In genomic region chr8:126526864-126527571, GRCm38 (mm10) we compare ENCODE assay signal across 8 mouse cellular contexts. TPM values are rescaled to one million over a fixed set of nuclear protein-coding genes. Genes with fewer than 3 reads are reported as not detected.
DNase-seq lines count a peak whose midpoint lies in the region; ATAC-seq lines count a peak whose summit lies in the region.

No protein-coding gene starts in this region.

- peaks cover 86% of the 10 kb centered on the region for H3K4me1 ChIP-seq in heart, embryonic 13.5 days

- ATAC-seq in heart, embryonic 13.5 days (ENCODE audit: extremely low read depth, insufficient number of reproducible peaks, low FRiP score, low TSS enrichment), result peak; percentile 53; the same call in 1 of the 2 replicates
- 0 out of 2 replicates have a peak, but pooled peaks have one; percentile 52 for ATAC-seq in monocyte, adult 5-6 weeks (replicated peaks; ENCODE audit: insufficient number of reproducible peaks, low FRiP score, low TSS enrichment, poor library complexity, severe bottlenecking)

- DNase-seq in cerebellum, postnatal 25 days, result peak; percentile 43 to 45
- DNase-seq in cerebellum, postnatal 4 days (ENCODE audit: low spot score in 2 of 2), result no peak
- DNase-seq in adrenal gland, postnatal 10 days, result peak; percentile 69
- peak; percentile 63 to 73 for DNase-seq in kidney, postnatal 36 days
- no peak for DNase-seq in spleen, adult 12 weeks (ENCODE audit: low spot score)
- no peak for DNase-seq in left cerebral cortex, postnatal 14 days (ENCODE audit: low spot score in 2 of 2)

- peak overlapping the region; percentile 51; the same call in 1 of the 2 replicates for H3K9ac ChIP-seq in heart, embryonic 13.5 days

- H3K27me3 ChIP-seq in heart, embryonic 13.5 days (replicated peaks), result no peaks in the 10 kb centered on the region

- intact Hi-C loops in left cerebral cortex, postnatal 14 days (cut with DNase I), result loop anchor here (10.0 kb wide), 1 partner anchor 138 kb away; no protein-coding TSS in a partner anchor

- no peaks in the 10 kb centered on the region for H3K36me3 ChIP-seq in heart, embryonic 13.5 days

- peak overlapping the region; percentile 92 for H3K27ac ChIP-seq in heart, embryonic 13.5 days (replicated peaks)

- WGBS in heart, embryonic 13.5 days, result 19% methylated on average over 14 of the region's 14 CpGs

- H3K4me2 ChIP-seq in heart, embryonic 13.5 days, result peak overlapping the region; percentile 22

- H3K4me3 ChIP-seq in heart, embryonic 13.5 days, result no peak overlapping the region

- H3K9me3 ChIP-seq in heart, embryonic 13.5 days, result no peaks in the 10 kb centered on the region

RNA-seq across cellular contexts. Expression of gene Tarbp1, which starts 52.2 kb away (rescaled TPM):
- total RNA-seq in adrenal gland, postnatal 10 days (2021), result 1 to 10 TPM; 8.7 to 9.8 TPM
- 1.2 and 1.3 TPM in 2 replicates for polyA plus RNA-seq in heart, embryonic 13.5 days (2015; fragmentation: Nextera tagmentation; extraction: Ambion mirVana)
- total RNA-seq in monocyte, adult 5-6 weeks (2017), result 0.11 to 0.76 TPM (median 0.58 TPM) in 3 replicates
- total RNA-seq in left cerebral cortex, postnatal 14 days (2021), result 1 to 10 TPM; 3.5 to 4.1 TPM

Comparison
In these comparisons a context has a peak if more than half of its experiments do, and no peak if none do; other contexts are left out.
1. DNase-seq: peak in cerebellum, postnatal 25 days (2 of 2), adrenal gland, postnatal 10 days (single experiment) and kidney, postnatal 36 days (2 of 2); none in cerebellum, postnatal 4 days (0 of 2), spleen, adult 12 weeks (single experiment) and left cerebral cortex, postnatal 14 days (0 of 2).